Mouse (Mus musculus): ENCODE data around the gene Dbx1. TPM values are rescaled to one million over a fixed set of nuclear protein-coding genes. Genes with fewer than 3 reads are reported as not detected.

Gene Dbx1
- 17.9 and 30.8 TPM in 2 replicates for polyA plus RNA-seq (2016; fragmentation: Nextera tagmentation; extraction: Ambion mirVana)

DNA sequence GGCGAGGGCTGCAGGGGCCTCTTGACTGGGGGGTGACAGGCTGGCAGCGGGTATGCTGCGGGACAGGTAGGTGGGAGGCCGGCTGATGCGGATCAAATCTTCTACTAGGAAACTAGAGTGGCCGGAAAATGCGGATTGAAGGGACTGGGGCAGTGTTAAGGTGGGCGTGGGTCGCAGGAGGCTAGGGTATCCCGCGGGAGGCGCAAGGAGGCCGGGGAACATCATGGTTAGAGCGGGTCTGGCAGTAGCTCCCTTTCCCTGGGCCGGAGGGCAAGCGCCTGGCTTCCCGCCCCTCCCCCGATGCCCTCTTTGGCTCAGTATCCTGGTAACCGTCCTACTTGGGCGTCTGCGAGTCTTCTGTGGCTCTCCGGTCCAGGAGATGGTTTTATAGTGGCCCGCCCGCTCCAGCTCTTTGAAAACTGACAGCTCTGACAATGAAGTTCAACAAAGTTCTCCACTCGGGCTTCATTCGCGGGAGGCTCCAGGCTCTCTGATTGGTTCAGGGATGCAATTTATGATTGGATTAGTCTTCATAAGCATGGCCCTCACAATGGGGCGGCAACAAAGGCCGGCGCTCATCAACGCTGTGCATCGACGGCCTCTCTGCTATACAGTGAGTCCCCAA, at the start of gene Dbx1:
TSS of gene Dbx1 (minus strand) at position 359 of the 625 bp plus-strand sequence.
- peak within 1 kb of the TSS; percentile 13; the same call in 1 of the 2 replicates for H3K4me2 ChIP-seq (replicated peaks)
- H3K9me3 ChIP-seq (replicated peaks): no peaks in the 10 kb centered on the region
- peaks cover 14% of the 10 kb centered on the region for H3K4me1 ChIP-seq
- no peak within 1 kb of the TSS for H3K27ac ChIP-seq
- peaks cover 97% of the 10 kb centered on the region for H3K27me3 ChIP-seq
- WGBS: under 1% methylated on average over 33 of the region's 33 CpGs
- peak within 1 kb of the TSS; percentile 18 for H3K4me3 ChIP-seq
- no peaks in the 10 kb centered on the region for H3K36me3 ChIP-seq
- peak; percentile 59; the same call in 1 of the 2 replicates for ATAC-seq (ENCODE audit: low FRiP score)
- no peak within 1 kb of the TSS for H3K9ac ChIP-seq

DNA sequence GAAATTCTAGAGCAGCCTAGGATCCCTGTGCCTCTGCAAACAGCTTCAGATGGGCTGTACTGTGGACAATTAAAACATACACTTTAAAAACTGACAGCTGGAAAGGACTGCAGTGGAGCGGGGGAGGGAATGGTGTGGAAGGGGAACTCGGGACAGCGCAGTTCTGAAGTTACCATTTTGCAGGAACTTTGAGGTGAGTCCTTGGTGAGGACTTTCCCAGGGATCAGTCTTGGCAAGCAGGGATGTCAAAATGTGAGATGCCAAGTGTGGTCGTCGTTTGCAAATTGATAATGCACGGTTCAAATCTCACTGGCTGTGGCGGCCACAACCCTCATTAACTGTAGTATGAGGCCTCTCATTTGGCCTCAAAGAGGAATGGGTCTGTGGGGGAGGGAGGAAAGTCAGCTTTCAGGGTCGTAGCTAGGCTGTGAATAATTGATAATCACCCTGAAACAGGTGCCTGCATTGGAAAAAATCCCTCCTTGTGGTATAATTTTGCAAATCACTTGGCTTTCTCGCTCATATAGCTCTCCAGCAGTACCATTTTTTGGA, 42.3 kb upstream of the Dbx1 start:
- WGBS: 5% methylated on average over 9 of the region's 9 CpGs
- Histone ChIP-seq H3K4me1 (peaks cover 2% of the 10 kb centered on the region; the same call in 1 of the 2 replicates), H3K27ac (no peak overlapping the region), H3K4me2 (replicated peaks) (no peak overlapping the region), H3K36me3 (no peaks in the 10 kb centered on the region), H3K9ac (no peak overlapping the region), H3K9me3 (replicated peaks) (no peaks in the 10 kb centered on the region), H3K27me3 (peaks cover 91% of the 10 kb centered on the region), H3K4me3 (no peak overlapping the region)
- no peak for ATAC-seq (ENCODE audit: low FRiP score)

DNA sequence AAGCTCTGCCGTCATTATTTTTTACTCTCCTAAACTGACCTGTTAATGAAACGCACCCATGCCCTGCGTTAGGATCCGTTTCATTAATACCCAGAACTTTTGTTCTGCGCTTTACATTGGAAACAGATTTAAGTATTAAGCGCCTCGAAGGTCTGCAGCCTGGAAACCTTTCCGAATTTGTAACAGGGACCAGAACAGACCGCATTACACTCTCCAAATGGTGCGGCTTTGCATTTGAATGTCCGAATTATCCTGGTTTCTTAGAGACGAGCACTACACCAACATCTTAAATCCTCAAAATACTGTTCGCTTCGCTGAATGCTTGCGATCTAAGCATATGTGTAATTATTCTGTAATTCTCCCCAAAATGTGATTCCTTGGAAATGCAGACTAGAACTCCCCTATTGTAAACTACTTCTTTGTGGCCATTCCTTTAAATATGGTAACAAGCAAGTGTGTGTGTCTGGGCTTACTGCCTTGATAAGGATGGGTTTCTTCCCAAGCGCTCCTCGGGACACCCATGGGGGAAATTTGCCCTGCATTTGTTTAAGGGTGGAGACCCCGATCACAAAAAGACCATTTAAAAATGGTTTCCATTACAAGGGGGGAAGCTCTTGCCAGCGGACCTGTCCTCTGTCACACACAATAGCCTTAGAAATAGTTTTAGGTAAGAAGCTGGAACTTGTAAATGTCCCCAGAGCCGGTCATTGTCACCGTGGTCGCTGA, 41.6 kb upstream of the Dbx1 start:
- no peak overlapping the region for H3K9ac ChIP-seq
- H3K4me1 ChIP-seq: peaks cover 2% of the 10 kb centered on the region; the same call in 1 of the 2 replicates
- no peak for ATAC-seq (ENCODE audit: low FRiP score)
- H3K4me3 ChIP-seq: no peak overlapping the region
- H3K27ac ChIP-seq: no peak overlapping the region
- H3K27me3 ChIP-seq: peaks cover 91% of the 10 kb centered on the region
- 2% methylated on average over 22 of the region's 22 CpGs for WGBS
- H3K36me3 ChIP-seq: no peaks in the 10 kb centered on the region
- H3K4me2 ChIP-seq (replicated peaks): no peak overlapping the region
- H3K9me3 ChIP-seq (replicated peaks): no peaks in the 10 kb centered on the region

DNA sequence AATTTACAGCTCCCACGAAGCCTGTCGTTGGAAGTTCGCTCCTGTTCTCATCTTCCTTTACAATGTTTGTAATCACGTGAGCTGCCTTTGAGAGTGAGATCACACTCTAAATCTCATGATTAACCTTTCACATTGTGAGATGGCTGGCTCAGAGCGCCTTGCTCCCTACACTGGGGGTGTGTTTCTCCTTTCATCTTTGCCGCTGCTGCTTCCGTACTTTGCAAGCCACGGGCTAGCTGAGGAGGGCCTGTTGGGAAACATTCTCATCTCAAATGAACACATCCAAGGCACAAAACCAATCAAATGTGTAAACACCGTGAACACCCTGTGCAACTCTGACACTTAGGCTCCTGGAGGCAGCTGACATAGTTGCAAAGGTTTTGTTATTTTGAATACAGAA, 40.5 kb upstream of the Dbx1 start:
- H3K27ac ChIP-seq: no peak overlapping the region
- 1% methylated on average over 9 of the region's 9 CpGs for WGBS
- H3K9ac ChIP-seq: no peak overlapping the region
- no peak overlapping the region for H3K4me2 ChIP-seq (replicated peaks)
- H3K27me3 ChIP-seq: peaks cover 91% of the 10 kb centered on the region
- no peak; the same call in 1 of the 2 replicates for ATAC-seq (ENCODE audit: low FRiP score)
- no peaks in the 10 kb centered on the region for H3K36me3 ChIP-seq
- H3K4me1 ChIP-seq: peaks cover 2% of the 10 kb centered on the region; the same call in 1 of the 2 replicates
- no peak overlapping the region for H3K4me3 ChIP-seq
- H3K9me3 ChIP-seq (replicated peaks): no peaks in the 10 kb centered on the region

DNA sequence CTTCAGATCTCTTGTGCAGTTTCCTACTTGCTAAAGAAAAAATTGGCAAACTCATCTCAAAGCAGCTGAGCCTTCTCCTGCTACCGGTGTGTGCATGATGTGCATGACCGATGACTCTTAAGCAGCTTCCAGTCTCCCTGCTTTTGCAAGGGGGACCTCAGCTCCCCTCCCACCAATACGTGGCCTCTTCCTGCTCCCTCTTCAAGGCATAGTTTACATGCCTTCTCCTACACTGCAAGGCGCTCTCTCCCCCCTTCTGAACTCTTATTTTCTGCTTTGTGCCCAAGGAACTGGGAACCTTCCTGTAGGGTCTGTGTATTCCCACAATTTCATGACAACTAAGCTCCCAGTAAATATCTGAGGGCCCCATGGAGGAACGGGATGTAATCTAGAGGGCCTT, 40.0 kb upstream of the Dbx1 start:
- no peak overlapping the region for H3K9ac ChIP-seq
- H3K27ac ChIP-seq: no peak overlapping the region
- no peaks in the 10 kb centered on the region for H3K9me3 ChIP-seq (replicated peaks)
- 11% methylated on average over 5 of the region's 5 CpGs for WGBS
- no peaks in the 10 kb centered on the region for H3K36me3 ChIP-seq
- ATAC-seq (ENCODE audit: low FRiP score): no peak
- H3K4me1 ChIP-seq: peaks cover 2% of the 10 kb centered on the region; the same call in 1 of the 2 replicates
- no peak overlapping the region for H3K4me2 ChIP-seq (replicated peaks)
- H3K27me3 ChIP-seq: peaks cover 90% of the 10 kb centered on the region
- no peak overlapping the region for H3K4me3 ChIP-seq

DNA sequence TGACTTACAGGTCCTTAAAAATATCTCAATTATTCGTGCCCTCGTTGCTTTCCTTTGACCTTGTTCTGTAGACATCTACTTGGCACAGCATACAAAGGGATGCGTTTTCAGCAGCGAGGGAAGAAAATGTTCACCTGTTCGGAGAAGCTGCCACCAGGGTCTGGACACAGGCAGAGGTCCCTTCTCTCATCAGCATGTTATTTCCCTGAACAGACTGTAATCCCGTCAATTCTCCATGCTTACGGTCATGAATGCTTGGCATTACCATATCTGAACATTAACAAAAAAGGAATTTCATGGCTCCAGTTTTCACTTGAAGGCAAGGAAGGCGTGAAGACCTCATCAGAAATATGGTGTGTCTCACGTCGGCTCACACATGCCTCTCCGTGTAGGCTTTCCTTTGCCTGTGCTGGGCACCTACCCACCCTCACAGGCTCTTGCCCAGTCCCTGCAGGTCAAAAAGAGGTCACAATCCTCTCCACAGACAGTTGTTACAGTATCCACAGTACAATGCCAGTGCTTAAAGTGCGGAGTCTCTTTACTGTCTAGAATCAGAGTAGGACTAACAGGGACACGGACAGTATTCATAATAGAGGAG, 31.7 kb upstream of the Dbx1 start:
- ATAC-seq (ENCODE audit: low FRiP score): no peak
- Histone ChIP-seq H3K4me2 (replicated peaks) (no peak overlapping the region), H3K9me3 (replicated peaks) (no peaks in the 10 kb centered on the region), H3K4me3 (no peak overlapping the region), H3K4me1 (no peaks in the 10 kb centered on the region), H3K9ac (no peak overlapping the region), H3K27me3 (peaks cover 93% of the 10 kb centered on the region), H3K27ac (no peak overlapping the region), H3K36me3 (no peaks in the 10 kb centered on the region)
- WGBS: 73% methylated on average over 13 of the region's 13 CpGs

DNA sequence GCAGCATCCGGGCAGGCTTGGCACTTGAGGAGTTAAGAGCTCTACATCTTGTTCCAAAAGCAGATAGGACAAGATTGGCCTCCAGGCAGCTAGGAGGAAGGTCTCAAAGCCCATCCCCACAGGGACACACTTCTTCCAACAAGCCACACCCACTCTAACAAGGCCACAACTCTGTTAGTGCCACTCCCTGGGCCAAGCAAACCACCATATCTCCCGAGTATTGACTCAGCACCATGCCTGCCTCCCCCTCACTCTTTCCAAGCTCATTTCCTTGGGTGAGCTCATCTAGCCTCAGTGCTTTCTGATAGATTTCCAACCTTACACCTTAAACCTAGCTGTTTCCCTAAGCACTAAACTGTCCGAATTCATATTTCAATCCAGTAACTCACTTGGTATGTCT, 26.9 kb upstream of the Dbx1 start:
- 88% methylated on average over 3 of the region's 3 CpGs for WGBS
- Histone ChIP-seq H3K4me3 (no peak overlapping the region), H3K4me2 (replicated peaks) (no peak overlapping the region), H3K27me3 (peaks cover 92% of the 10 kb centered on the region), H3K4me1 (0 out of 2 replicates have a peak, but pooled peaks cover 4% of the 10 kb centered on the region), H3K9me3 (replicated peaks) (no peaks in the 10 kb centered on the region), H3K27ac (no peak overlapping the region), H3K36me3 (no peaks in the 10 kb centered on the region), H3K9ac (no peak overlapping the region)
- no peak for ATAC-seq (ENCODE audit: low FRiP score)

DNA sequence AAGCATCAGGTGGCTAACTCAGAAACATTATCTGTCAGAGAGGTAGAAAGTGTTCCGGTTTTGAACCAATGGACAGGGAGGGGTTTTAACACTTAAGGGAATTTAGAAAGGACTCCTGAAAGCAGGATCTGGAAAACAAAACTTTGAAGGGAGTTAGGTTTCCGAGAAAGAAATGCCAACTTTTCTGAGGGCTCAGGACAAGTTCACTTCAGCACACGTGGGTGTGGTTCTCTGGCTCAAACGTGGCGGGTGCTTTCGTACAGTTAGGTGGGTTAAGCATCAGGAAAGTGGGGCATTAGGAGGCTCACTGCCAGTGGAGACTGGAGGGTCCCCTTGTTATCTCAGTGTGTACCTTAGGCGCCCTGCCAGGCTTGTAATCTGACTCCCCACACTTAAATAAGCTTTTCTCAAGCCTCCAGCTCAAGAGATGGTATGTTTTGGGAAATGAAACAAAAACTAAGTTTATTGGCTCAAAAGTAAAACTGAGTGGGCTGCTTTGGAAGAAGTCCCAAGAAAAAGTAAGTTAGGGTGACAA, 25.9 kb upstream of the Dbx1 start:
- no peaks in the 10 kb centered on the region for H3K9me3 ChIP-seq (replicated peaks)
- WGBS: 17% methylated on average over 7 of the region's 7 CpGs
- no peak overlapping the region for H3K9ac ChIP-seq
- peaks cover 91% of the 10 kb centered on the region for H3K27me3 ChIP-seq
- no peak for ATAC-seq (ENCODE audit: low FRiP score)
- 0 out of 2 replicates have a peak, but pooled peaks cover 4% of the 10 kb centered on the region for H3K4me1 ChIP-seq
- H3K4me2 ChIP-seq (replicated peaks): no peak overlapping the region
- no peak overlapping the region for H3K4me3 ChIP-seq
- H3K36me3 ChIP-seq: no peaks in the 10 kb centered on the region
- no peak overlapping the region for H3K27ac ChIP-seq

DNA sequence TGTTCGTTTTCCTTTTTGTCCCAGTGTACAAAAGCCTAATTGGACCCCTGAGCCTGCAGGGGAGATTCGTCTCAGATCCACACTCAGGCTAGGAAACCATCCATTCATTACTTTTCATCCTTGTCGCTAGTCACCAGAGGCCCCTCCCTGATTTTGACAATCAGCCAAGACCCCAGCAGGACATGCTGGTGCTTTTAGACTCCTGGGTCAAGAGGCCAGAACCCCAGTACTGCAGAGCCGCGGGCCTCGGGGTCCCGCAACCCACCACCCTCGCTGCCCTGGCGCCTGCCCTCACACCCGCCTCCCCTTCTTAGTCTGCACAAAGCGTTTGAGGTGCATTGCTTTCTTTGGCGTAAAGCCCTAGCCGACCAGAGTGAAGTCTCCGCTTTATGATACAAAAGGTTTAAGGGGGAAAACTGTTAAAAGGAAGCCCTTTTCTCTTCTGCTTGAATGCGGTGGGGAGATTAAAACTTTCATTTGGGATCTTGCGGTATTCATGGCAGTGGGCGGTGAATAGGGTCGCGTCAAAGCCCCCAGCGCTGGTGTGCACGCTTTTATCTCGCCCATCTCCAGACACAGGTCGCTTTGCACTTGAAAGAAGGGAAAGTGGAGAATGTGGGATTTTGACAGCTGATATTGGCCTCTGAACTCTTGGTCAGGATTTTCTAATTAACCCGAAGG, 25.3 kb upstream of the Dbx1 start:
- Histone ChIP-seq H3K9ac (no peak overlapping the region), H3K27me3 (peaks cover 91% of the 10 kb centered on the region), H3K9me3 (replicated peaks) (no peaks in the 10 kb centered on the region), H3K36me3 (no peaks in the 10 kb centered on the region), H3K27ac (no peak overlapping the region), H3K4me1 (0 out of 2 replicates have a peak, but pooled peaks cover 4% of the 10 kb centered on the region), H3K4me2 (replicated peaks) (no peak overlapping the region), H3K4me3 (no peak overlapping the region)
- WGBS: 4% methylated on average over 24 of the region's 24 CpGs
- ATAC-seq (ENCODE audit: low FRiP score): no peak

DNA sequence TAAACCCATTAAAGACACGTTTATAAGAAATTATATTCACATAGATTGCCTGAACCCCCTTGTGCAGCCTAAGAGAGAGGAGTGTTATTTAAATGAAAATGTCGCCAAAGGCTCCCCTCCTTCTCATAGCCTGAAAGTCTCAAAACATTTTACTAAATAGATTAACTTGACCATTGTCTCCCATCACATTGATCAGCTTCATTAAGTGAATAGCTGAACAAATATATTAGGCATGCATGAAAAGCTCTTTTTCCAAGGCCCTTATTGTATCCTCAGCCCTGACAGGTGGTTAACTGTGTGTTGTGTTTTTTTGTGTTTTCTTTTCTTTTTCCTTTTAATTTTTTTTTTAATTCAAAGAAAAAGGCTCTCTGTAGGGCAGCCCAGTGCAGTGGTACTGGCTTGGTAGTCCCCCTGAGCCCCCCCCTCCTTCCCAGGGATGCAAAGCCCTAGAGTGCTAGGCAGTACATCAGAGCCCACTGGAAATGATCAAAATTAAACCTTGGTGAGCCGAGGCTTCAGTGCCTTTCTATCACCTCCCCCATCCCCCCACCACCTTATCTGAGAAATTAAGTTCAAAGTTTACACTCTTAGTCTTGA, 4.2 kb upstream of the Dbx1 start:
- Histone ChIP-seq H3K27ac (no peak overlapping the region), H3K36me3 (no peaks in the 10 kb centered on the region), H3K4me3 (no peak overlapping the region), H3K4me2 (replicated peaks) (no peak overlapping the region), H3K27me3 (peaks cover 98% of the 10 kb centered on the region), H3K9me3 (replicated peaks) (peaks cover 6% of the 10 kb centered on the region; the same call in 1 of the 2 replicates), H3K9ac (no peak overlapping the region), H3K4me1 (no peaks in the 10 kb centered on the region)
- peak; percentile 21; the same call in 1 of the 2 replicates for ATAC-seq (ENCODE audit: low FRiP score)
- WGBS: 8% methylated on average over 3 of the region's 3 CpGs

Data from hindbrain, embryonic 12.5 days (tissue).